Mouse (Mus musculus) kidney, adult 2 months (tissue): ENCODE data around the gene Klkb1. TPM values are rescaled to one million over a fixed set of nuclear protein-coding genes. Genes with fewer than 3 reads are reported as not detected.
A peak's percentile ranks its signal among the peaks of the same experiment; 100 is the strongest.

Experiments
- DNase-seq: peaks from one replicate; pipeline ENCODE4 v3.0.0; 2021
- H3K27ac ChIP-seq: fragments of 200-500 bp; 2 replicates; pipeline ENCODE4 v1.5.1; 2012; ENCODE audit warnings: low read depth, low read length, control low read depth, inconsistent platforms; ENCODE audit not compliant: insufficient read depth
- H3K27me3 ChIP-seq: fragments of 200-500 bp; replicated peaks from 2 replicates; pipeline ENCODE4 v1.6.1; 2012; ENCODE audit warnings: mild to moderate bottlenecking, moderate library complexity, low read length, inconsistent platforms; ENCODE audit not compliant: control insufficient read depth, insufficient read depth
- H3K36me3 ChIP-seq: fragments of 200-500 bp; 2 replicates; pipeline ENCODE4 v1.6.1; 2012; ENCODE audit warnings: mild to moderate bottlenecking, moderate library complexity, low read length, inconsistent platforms; ENCODE audit not compliant: control insufficient read depth, insufficient read depth
- H3K4me1 ChIP-seq: fragments of 200-500 bp; 2 replicates; pipeline ENCODE4 v1.6.1; 2011; ENCODE audit warnings: low read length; ENCODE audit not compliant: control insufficient read depth, insufficient read depth
- H3K4me3 ChIP-seq: fragments of 200-500 bp; 2 replicates; pipeline ENCODE4 v1.5.1; 2011; ENCODE audit warnings: mild to moderate bottlenecking, low read depth, low read length, control low read depth; ENCODE audit not compliant: insufficient read depth
- CTCF ChIP-seq: fragments of 200-500 bp; conservative IDR thresholded peaks from 2 replicates; pipeline ENCODE4 v1.5.1; 2011; ENCODE audit warnings: low read depth, mild to moderate bottlenecking, control low read depth, low read length, moderate library complexity, mixed read lengths; ENCODE audit not compliant: insufficient read depth, insufficient read length
- POLR2A ChIP-seq: fragments of 200-500 bp; IDR thresholded peaks from one replicate; pipeline ENCODE4 v1.6.1; 2011; ENCODE audit warnings: low read depth, low read length, control low read depth
- WGBS: fragments of 180-500 bp; shearing (Covaris S2); methylation state at CpG from one replicate; pipeline ENCODE4 v1.1.7; 2018; 5-methylcytosine and 5-hydroxymethylcytosine counted together
- polyA plus RNA-seq: library from polyadenylated mRNA; depleted of rRNA; stranded (reverse); fragments of >200 nt; gene quantifications from 2 replicates; pipeline ENCODE4 v1.2.3, GENCODE M21; 2012

The Klkb1 gene
- polyA plus RNA-seq, 1 experiment, result 1.3 TPM

GRCm38 (mm10) chr8:45305479-45305878, 10.8 kb upstream of the Klkb1 start:
- DNase-seq, result no peak
- Histone ChIP-seq H3K27ac (no peak overlapping the region), H3K4me1 (no peaks in the 10 kb centered on the region), H3K36me3 (peaks cover 1% of the 10 kb centered on the region; the same call in 1 of the 2 replicates), H3K4me3 (no peak overlapping the region), H3K27me3 (no peaks in the 10 kb centered on the region)
- no peak for TF ChIP-seq CTCF
- 49% methylated on average over 1 of the region's 1 CpGs for WGBS

GRCm38 (mm10) chr8:45304354-45304753, 9.7 kb upstream of the Klkb1 start:
- Histone ChIP-seq H3K27me3 (no peaks in the 10 kb centered on the region), H3K4me1 (no peaks in the 10 kb centered on the region), H3K27ac (no peak overlapping the region), H3K36me3 (peaks cover 1% of the 10 kb centered on the region; the same call in 1 of the 2 replicates), H3K4me3 (no peak overlapping the region)
- WGBS, result 90% methylated on average over 3 of the region's 3 CpGs
- no peak for TF ChIP-seq CTCF
- TF ChIP-seq POLR2A, result no peak
- DNase-seq, result no peak

GRCm38 (mm10) chr8:45302390-45302789, 7.7 kb upstream of the Klkb1 start:
- TF ChIP-seq CTCF (no peak), POLR2A (no peak)
- no peak overlapping the region for H3K27ac ChIP-seq
- no peaks in the 10 kb centered on the region for H3K27me3 ChIP-seq
- H3K4me1 ChIP-seq, result no peaks in the 10 kb centered on the region
- no peak overlapping the region for H3K4me3 ChIP-seq
- WGBS, result 64% methylated on average over 8 of the region's 8 CpGs
- no peaks in the 10 kb centered on the region; the same call in 1 of the 2 replicates for H3K36me3 ChIP-seq
- no peak for DNase-seq

GRCm38 (mm10) chr8:45295276-45295675, 617 bp upstream of the Klkb1 start:
- H3K27me3 ChIP-seq, result no peaks in the 10 kb centered on the region

DNA sequence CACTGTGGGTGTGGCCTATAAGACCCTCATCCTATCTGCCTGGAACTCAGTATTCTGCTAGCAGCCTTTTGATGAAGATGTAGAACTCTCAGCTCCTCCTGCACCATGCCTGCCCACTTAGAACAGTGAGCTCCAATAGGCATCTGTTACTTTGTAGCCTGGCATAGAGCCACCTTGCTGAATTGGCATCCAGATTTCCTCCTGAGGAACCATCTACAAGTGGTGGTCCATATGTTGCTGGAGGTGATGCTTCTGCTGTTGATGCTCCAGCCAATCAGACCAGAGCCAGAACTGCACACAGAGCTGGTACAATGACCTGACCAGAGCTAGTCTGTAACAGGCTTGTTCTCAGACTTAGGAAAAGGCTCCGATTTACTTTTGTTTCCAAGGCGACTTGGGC, 2.9 kb downstream of the Klkb1 start:
- no peak for DNase-seq
- no peak for TF ChIP-seq CTCF
- no peak overlapping the region for H3K27ac ChIP-seq
- WGBS, result 91% methylated on average over 2 of the region's 2 CpGs
- no peaks in the 10 kb centered on the region for H3K4me1 ChIP-seq
- no peaks in the 10 kb centered on the region for H3K27me3 ChIP-seq
- no peaks in the 10 kb centered on the region for H3K36me3 ChIP-seq
- H3K4me3 ChIP-seq, result no peak overlapping the region

More at GRCm38 (mm10) chr8:45295276-45295675, 617 bp upstream of the Klkb1 start:
- TF ChIP-seq POLR2A (no peak), CTCF (no peak)
- H3K36me3 ChIP-seq, result no peaks in the 10 kb centered on the region
- H3K27ac ChIP-seq, result no peak overlapping the region
- WGBS, result 84% methylated on average over 6 of the region's 6 CpGs
- no peaks in the 10 kb centered on the region for H3K4me1 ChIP-seq
- no peak overlapping the region for H3K4me3 ChIP-seq
- no peak for DNase-seq

GRCm38 (mm10) chr8:45281630-45282029, 13.0 kb downstream of the Klkb1 start:
- H3K36me3 ChIP-seq, result no peaks in the 10 kb centered on the region
- H3K4me3 ChIP-seq, result no peak overlapping the region
- WGBS, result 65% methylated on average over 8 of the region's 8 CpGs
- no peak overlapping the region for H3K27ac ChIP-seq
- H3K4me1 ChIP-seq, result no peaks in the 10 kb centered on the region
- no peaks in the 10 kb centered on the region for H3K27me3 ChIP-seq
- DNase-seq, result peak; percentile 37
- TF ChIP-seq POLR2A (no peak), CTCF (peak; percentile 16; the same call in 1 of the 2 replicates)

- Histone ChIP-seq H3K27me3 (no peaks in the 10 kb centered on the region), H3K4me3 (no peak overlapping the region), H3K4me1 (no peaks in the 10 kb centered on the region), H3K36me3 (no peaks in the 10 kb centered on the region), H3K27ac (no peak overlapping the region)
- 64% methylated on average over 3 of the region's 3 CpGs for WGBS
- DNase-seq, result no peak
- no peak for TF ChIP-seq POLR2A
Observed at GRCm38 (mm10) chr8:45277453-45277852, 17.2 kb downstream of the Klkb1 start.

DNA sequence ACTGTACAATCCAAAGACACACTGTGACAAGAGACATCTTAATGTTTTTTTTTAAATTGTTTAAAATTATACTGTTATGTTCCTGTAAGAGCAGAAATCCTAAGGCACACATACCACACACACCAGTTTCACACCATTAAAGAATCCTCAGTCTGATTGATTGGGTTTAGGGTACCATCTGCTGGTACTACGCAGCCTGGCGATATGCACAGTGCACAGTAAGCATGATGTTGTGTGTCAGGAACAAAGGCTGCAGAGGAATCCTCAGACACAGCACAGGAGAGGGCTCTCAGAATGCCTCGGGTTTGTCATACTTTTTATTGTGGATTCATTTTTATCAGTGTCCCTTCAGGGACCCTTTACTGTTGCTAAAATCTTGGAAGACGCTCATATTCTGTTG, 20.3 kb downstream of the Klkb1 start:
- Histone ChIP-seq H3K27me3 (no peaks in the 10 kb centered on the region), H3K4me3 (no peak overlapping the region), H3K4me1 (no peaks in the 10 kb centered on the region), H3K27ac (no peak overlapping the region), H3K36me3 (no peaks in the 10 kb centered on the region)
- no peak for DNase-seq
- TF ChIP-seq POLR2A (no peak), CTCF (no peak)
- WGBS, result 83% methylated on average over 4 of the region's 4 CpGs
